Mouse (Mus musculus) midbrain, embryonic 16.5 days (tissue): ENCODE results near the gene Ttc22. TPM values are rescaled to one million over a fixed set of nuclear protein-coding genes. Genes with fewer than 3 reads are reported as not detected.

Experiments used
- ATAC-seq: fragments of 200-750 bp; cut with Nextera tagmentation; 2 replicates; pipeline ENCODE4 v1.8.0; 2017; ENCODE audit warnings: moderate TSS enrichment
- H3K27ac ChIP-seq: fragments of 300-500 bp; sonication (generic); 2 replicates; pipeline ENCODE4 v1.5.1; 2014; ENCODE audit warnings: mild to moderate bottlenecking, low read length, mixed read lengths
- H3K27me3 ChIP-seq: fragments of 300-500 bp; sonication (generic); 2 replicates; pipeline ENCODE4 v1.6.1; 2014; ENCODE audit warnings: low read depth, low read length, mixed read lengths; ENCODE audit not compliant: control insufficient read depth, insufficient read depth
- H3K36me3 ChIP-seq: fragments of 300-500 bp; sonication (generic); 2 replicates; pipeline ENCODE4 v1.6.1; 2014; ENCODE audit warnings: mild to moderate bottlenecking, low read length, moderate library complexity, mixed read lengths; ENCODE audit not compliant: control insufficient read depth, insufficient read depth
- H3K4me1 ChIP-seq: fragments of 300-500 bp; sonication (generic); 2 replicates; pipeline ENCODE4 v1.6.1; 2014; ENCODE audit warnings: mild to moderate bottlenecking, low read length, mixed read lengths; ENCODE audit not compliant: control insufficient read depth, insufficient read depth
- H3K4me2 ChIP-seq: fragments of 300-500 bp; sonication (generic); 2 replicates; pipeline ENCODE4 v1.6.1; 2014; ENCODE audit warnings: mild to moderate bottlenecking, low read length, mixed read lengths
- H3K4me3 ChIP-seq: fragments of 300-500 bp; sonication (generic); 2 replicates; pipeline ENCODE4 v1.5.1; 2014; ENCODE audit warnings: low read depth, mild to moderate bottlenecking, low read length, moderate library complexity, mixed read lengths
- H3K9ac ChIP-seq: fragments of 300-500 bp; sonication (generic); 2 replicates; pipeline ENCODE4 v1.6.1; 2014; ENCODE audit warnings: low read depth, low read length, mixed read lengths
- H3K9me3 ChIP-seq: fragments of 300-500 bp; sonication (generic); replicated peaks from 2 replicates; pipeline ENCODE4 v1.6.1; 2014; ENCODE audit warnings: mild to moderate bottlenecking, low read length, mixed read lengths; ENCODE audit not compliant: control insufficient read depth, poor library complexity, severe bottlenecking
- WGBS: fragments of 180-500 bp; shearing (Covaris S2); extraction: QIAGEN DNeasy Blood & Tissue Kit; methylation state at CpG from one replicate; pipeline ENCODE4 v1.1.7; 2014; 5-methylcytosine and 5-hydroxymethylcytosine counted together
- polyA plus RNA-seq: library from polyadenylated mRNA; unstranded; fragments of >200 nt; fragmentation: Nextera tagmentation; extraction: Ambion mirVana; gene quantifications from 2 replicates; pipeline ENCODE4 v1.2.1, GENCODE M21; 2015

The Ttc22 gene
- polyA plus RNA-seq, 1 experiment from 2014 or later: 4.4 TPM

GRCm38 (mm10) chr4:106590871-106591270, 31.4 kb upstream of the Ttc22 start:
- 89% methylated on average over 9 of the region's 9 CpGs for WGBS
- H3K4me2 ChIP-seq: no peak overlapping the region
- H3K27me3 ChIP-seq: no peaks in the 10 kb centered on the region
- ATAC-seq: no peak
- H3K4me3 ChIP-seq: no peak overlapping the region
- peaks cover 16% of the 10 kb centered on the region for H3K36me3 ChIP-seq
- H3K9me3 ChIP-seq: no peaks in the 10 kb centered on the region
- no peak overlapping the region for H3K9ac ChIP-seq
- H3K27ac ChIP-seq: no peak overlapping the region
- no peaks in the 10 kb centered on the region for H3K4me1 ChIP-seq

- 63% methylated on average over 7 of the region's 7 CpGs for WGBS
- Histone ChIP-seq H3K4me3 (no peak overlapping the region), H3K9me3 (no peaks in the 10 kb centered on the region), H3K27me3 (no peaks in the 10 kb centered on the region), H3K36me3 (no peaks in the 10 kb centered on the region), H3K4me2 (no peak overlapping the region), H3K27ac (no peak overlapping the region), H3K4me1 (no peaks in the 10 kb centered on the region), H3K9ac (no peak overlapping the region)
- no peak for ATAC-seq
These were observed 28.6 kb upstream of the Ttc22 start for GRCm38 (mm10) chr4:106593636-106594035.

GRCm38 (mm10) chr4:106596200-106596599, 26.0 kb upstream of the Ttc22 start:
- Histone ChIP-seq H3K4me3 (no peak overlapping the region), H3K9me3 (no peaks in the 10 kb centered on the region), H3K27ac (no peak overlapping the region), H3K9ac (no peak overlapping the region), H3K4me2 (no peak overlapping the region), H3K36me3 (no peaks in the 10 kb centered on the region), H3K27me3 (no peaks in the 10 kb centered on the region), H3K4me1 (no peaks in the 10 kb centered on the region)
- no peak for ATAC-seq
- WGBS: 62% methylated on average over 3 of the region's 3 CpGs

GRCm38 (mm10) chr4:106597055-106597454, 25.2 kb upstream of the Ttc22 start:
- H3K9me3 ChIP-seq: 0 out of 2 replicates have a peak, but pooled peaks cover under 1% of the 10 kb centered on the region
- H3K4me2 ChIP-seq: no peak overlapping the region
- H3K9ac ChIP-seq: no peak overlapping the region
- H3K27me3 ChIP-seq: no peaks in the 10 kb centered on the region
- no peak for ATAC-seq
- no peaks in the 10 kb centered on the region for H3K4me1 ChIP-seq
- H3K4me3 ChIP-seq: no peak overlapping the region
- WGBS: 81% methylated on average over 9 of the region's 9 CpGs
- no peaks in the 10 kb centered on the region for H3K36me3 ChIP-seq
- no peak overlapping the region for H3K27ac ChIP-seq

- H3K9ac ChIP-seq: no peak overlapping the region
These were observed 24.5 kb upstream of the Ttc22 start for GRCm38 (mm10) chr4:106597741-106598140.

GRCm38 (mm10) chr4:106599415-106599814, 22.8 kb upstream of the Ttc22 start:
- H3K4me2 ChIP-seq: no peak overlapping the region
- H3K27ac ChIP-seq: no peak overlapping the region
- WGBS: 47% methylated on average over 1 of the region's 1 CpGs

More at GRCm38 (mm10) chr4:106597741-106598140, 24.5 kb upstream of the Ttc22 start:
- H3K27me3 ChIP-seq: no peaks in the 10 kb centered on the region
- 91% methylated on average over 4 of the region's 4 CpGs for WGBS
- no peak overlapping the region for H3K4me2 ChIP-seq
- no peak overlapping the region for H3K4me3 ChIP-seq
- no peaks in the 10 kb centered on the region for H3K36me3 ChIP-seq
- 0 out of 2 replicates have a peak, but pooled peaks cover 2% of the 10 kb centered on the region for H3K9me3 ChIP-seq
- ATAC-seq: no peak
- no peaks in the 10 kb centered on the region for H3K4me1 ChIP-seq
- H3K27ac ChIP-seq: no peak overlapping the region

GRCm38 (mm10) chr4:106600770-106601169, 21.5 kb upstream of the Ttc22 start:
- no peaks in the 10 kb centered on the region for H3K4me1 ChIP-seq
- H3K27me3 ChIP-seq: no peaks in the 10 kb centered on the region
- H3K9ac ChIP-seq: no peak overlapping the region
- H3K4me3 ChIP-seq: no peak overlapping the region
- no peak overlapping the region for H3K27ac ChIP-seq
- no peak for ATAC-seq
- no peak overlapping the region for H3K4me2 ChIP-seq
- H3K36me3 ChIP-seq: no peaks in the 10 kb centered on the region
- H3K9me3 ChIP-seq: 0 out of 2 replicates have a peak, but pooled peaks cover 2% of the 10 kb centered on the region
- WGBS: 88% methylated on average over 4 of the region's 4 CpGs

More at GRCm38 (mm10) chr4:106599415-106599814, 22.8 kb upstream of the Ttc22 start:
- H3K27me3 ChIP-seq: no peaks in the 10 kb centered on the region
- no peaks in the 10 kb centered on the region for H3K4me1 ChIP-seq
- 0 out of 2 replicates have a peak, but pooled peaks cover 2% of the 10 kb centered on the region for H3K9me3 ChIP-seq
- H3K4me3 ChIP-seq: no peak overlapping the region
- H3K36me3 ChIP-seq: no peaks in the 10 kb centered on the region
- no peak overlapping the region for H3K9ac ChIP-seq
- no peak for ATAC-seq

GRCm38 (mm10) chr4:106606639-106607554, 15.3 kb upstream of the Ttc22 start:
- H3K27ac ChIP-seq: no peak overlapping the region
- 0 out of 2 replicates have a peak, but pooled peaks cover 2% of the 10 kb centered on the region for H3K9me3 ChIP-seq
- H3K36me3 ChIP-seq: no peaks in the 10 kb centered on the region
- H3K9ac ChIP-seq: 0 out of 2 replicates have a peak overlapping the region, but pooled peaks have one; percentile 3
- ATAC-seq: peak; percentile 93
- H3K4me3 ChIP-seq: 0 out of 2 replicates have a peak overlapping the region, but pooled peaks have one; percentile 4
- H3K27me3 ChIP-seq: no peaks in the 10 kb centered on the region
- H3K4me1 ChIP-seq: peaks cover 2% of the 10 kb centered on the region; the same call in 1 of the 2 replicates
- 43% methylated on average over 18 of the region's 18 CpGs for WGBS
- H3K4me2 ChIP-seq: peak overlapping the region; percentile 34

- WGBS: 88% methylated on average over 1 of the region's 1 CpGs
These were observed 14.3 kb upstream of the Ttc22 start for GRCm38 (mm10) chr4:106607905-106608304.

More at GRCm38 (mm10) chr4:106607905-106608304, 14.3 kb upstream of the Ttc22 start:
- Histone ChIP-seq H3K27ac (no peak overlapping the region), H3K9ac (no peak overlapping the region), H3K4me3 (no peak overlapping the region), H3K9me3 (no peaks in the 10 kb centered on the region), H3K36me3 (no peaks in the 10 kb centered on the region), H3K4me1 (peaks cover 2% of the 10 kb centered on the region; the same call in 1 of the 2 replicates), H3K4me2 (no peak overlapping the region), H3K27me3 (no peaks in the 10 kb centered on the region)
- ATAC-seq: no peak
